Mouse (Mus musculus): ENCODE measurements around the gene Tmem132a.

GRCm38 (mm10) chr19:10832030-10832429 lies 37.7 kb downstream of the Tmem132a start:
- no peak for TF ChIP-seq EP300 (IDR thresholded peaks at IDR 0.05; ENCODE audit: low read depth)
- no peak for TF ChIP-seq CTCF (IDR thresholded peaks at IDR 0.05; ENCODE audit: low read depth)

Measured in liver, postnatal 0 days (tissue).